ENCODE assay signal across 8 mouse cellular contexts in genomic region chr3:88148776-88149509, GRCm38 (mm10). TPM values are rescaled to one million over a fixed set of nuclear protein-coding genes. Genes with fewer than 3 reads are reported as not detected.
DNase-seq lines count a peak whose midpoint lies in the region; ATAC-seq lines count a peak whose summit lies in the region.

No protein-coding gene starts in this region.

- peak overlapping the region; percentile 77; the same call in 1 of the 2 replicates for H3K27ac ChIP-seq in midbrain, embryonic 10.5 days (replicated peaks)
- no peak overlapping the region for H3K27ac ChIP-seq in midbrain, embryonic 11.5 days (ENCODE audit: low read depth, low read length)

- H3K4me2 ChIP-seq in midbrain, embryonic 11.5 days, result no peak overlapping the region

- peaks cover 94% of the 10 kb centered on the region for H3K4me1 ChIP-seq in midbrain, embryonic 10.5 days
- peaks cover 67% of the 10 kb centered on the region for H3K4me1 ChIP-seq in midbrain, embryonic 11.5 days (ENCODE audit: control insufficient read depth, insufficient read depth, low read length)

- no peaks in the 10 kb centered on the region for H3K9me3 ChIP-seq in midbrain, embryonic 10.5 days (replicated peaks)
- H3K9me3 ChIP-seq in midbrain, embryonic 11.5 days (ENCODE audit: control insufficient read depth, low read length), result no peaks in the 10 kb centered on the region

- no peaks in the 10 kb centered on the region for H3K27me3 ChIP-seq in midbrain, embryonic 10.5 days (ENCODE audit: low read depth, poor library complexity, severe bottlenecking)
- H3K27me3 ChIP-seq in midbrain, embryonic 11.5 days (ENCODE audit: control insufficient read depth, insufficient read depth, low read length), result no peaks in the 10 kb centered on the region

- H3K4me3 ChIP-seq in midbrain, embryonic 10.5 days, result no peak overlapping the region
- H3K4me3 ChIP-seq in midbrain, embryonic 11.5 days (ENCODE audit: low read depth, low read length), result no peak overlapping the region

- ATAC-seq in midbrain, embryonic 11.5 days (ENCODE audit: low FRiP score), result no peak

- DNase-seq in midbrain, embryonic 10.5 days (ENCODE audit: low spot score), result no peak
- no peak for DNase-seq in midbrain, embryonic 11.5 days (ENCODE audit: low spot score, missing footprints)
- peak; percentile 35 for DNase-seq in c-Kit-positive CD71-positive TER-119-negative erythroid progenitor cells, embryonic 14.5 days (ENCODE audit: low read depth)
- peak; percentile 75 to 83 for DNase-seq in heart, adult 18-20 months
- DNase-seq in kidney, adult 11 months, result peak; percentile 52
- peak; percentile 41 for DNase-seq in lung, postnatal 25 days (ENCODE audit: low spot score)
- DNase-seq in urinary bladder, postnatal 36 days (ENCODE audit: low spot score in 2 of 2), result no peak
- DNase-seq in thymus, postnatal 36 days, result no peak

- H3K9ac ChIP-seq in midbrain, embryonic 11.5 days (ENCODE audit: low read length), result no peak overlapping the region

- no peaks in the 10 kb centered on the region for H3K36me3 ChIP-seq in midbrain, embryonic 10.5 days
- H3K36me3 ChIP-seq in midbrain, embryonic 11.5 days (ENCODE audit: control insufficient read depth, insufficient read depth, low read length), result no peaks in the 10 kb centered on the region

- 72% methylated on average over 4 of the region's 4 CpGs for WGBS in midbrain, embryonic 10.5 days
- WGBS in midbrain, embryonic 11.5 days, result 74% methylated on average over 4 of the region's 4 CpGs

RNA-seq across cellular contexts. Expression of gene Mef2d, which starts 6.8 kb away (rescaled TPM):
- polyA plus RNA-seq in midbrain, embryonic 10.5 days (2016; fragmentation: Nextera tagmentation; extraction: Ambion mirVana), result 8.2 and 11.0 TPM in 2 replicates
- 9.0 and 10.9 TPM in 2 replicates for polyA plus RNA-seq in midbrain, embryonic 11.5 days (2014; fragmentation: Nextera tagmentation; extraction: Ambion mirVana)
- total RNA-seq in heart, adult 18-20 months (2021), result 100 to 1,000 TPM; 120 TPM

Comparison
In these comparisons a context has a peak if more than half of its experiments do, and no peak if none do; other contexts are left out.
1. DNase-seq: peak in c-Kit-positive CD71-positive TER-119-negative erythroid progenitor cells, embryonic 14.5 days (single experiment), heart, adult 18-20 months (2 of 2), kidney, adult 11 months (single experiment) and lung, postnatal 25 days (single experiment); none in midbrain, embryonic 10.5 days (single experiment), midbrain, embryonic 11.5 days (single experiment), urinary bladder, postnatal 36 days (0 of 2) and thymus, postnatal 36 days (0 of 2).